Mouse (Mus musculus) MEL (cell line): ENCODE measurements around the gene Ccdc92b.

ENCODE experiments used
- CTCF ChIP-seq, 3 experiments: IDR thresholded peaks in 2 of 3; conservative IDR thresholded peaks in 1 of 3; 2 replicates each; pipeline ENCODE4 v1.5.1; 2011 to 2012; ENCODE audit warnings: low read length in 3 of 3, low read depth in 2 of 3, mild to moderate bottlenecking in 2 of 3, improper control_type of control experiment in 1 of 3, inconsistent platforms in 1 of 3, mixed read lengths in 1 of 3, moderate library complexity in 1 of 3; ENCODE audit not compliant: control insufficient read depth in 1 of 3, insufficient read depth in 1 of 3, poor library complexity in 1 of 3, severe bottlenecking in 1 of 3
- E2F4 ChIP-seq: IDR thresholded peaks from 2 replicates; pipeline ENCODE4 v1.6.1; 2011; ENCODE audit warnings: low read depth, low read length, improper control_type of control experiment, borderline replicate concordance
- EP300 ChIP-seq, 2 experiments: IDR thresholded peaks; 2 replicates each; pipeline ENCODE4 v1.6.1; 2011; ENCODE audit warnings: improper control_type of control experiment in 2 of 2, low read length in 2 of 2, low read depth in 1 of 2, mild to moderate bottlenecking in 1 of 2
- GABPA ChIP-seq: IDR thresholded peaks from 2 replicates; pipeline ENCODE4 v1.6.1; 2012; ENCODE audit warnings: low read depth, mild to moderate bottlenecking, inconsistent platforms, low read length, improper control_type of control experiment, moderate library complexity
- GATA1 ChIP-seq: IDR thresholded peaks from 2 replicates; pipeline ENCODE4 v1.6.1; 2011; ENCODE audit warnings: low read depth, low read length, improper control_type of control experiment
- HCFC1 ChIP-seq: IDR thresholded peaks from 2 replicates; pipeline ENCODE4 v1.6.1; 2012; ENCODE audit warnings: low read depth, mild to moderate bottlenecking, inconsistent platforms, low read length, improper control_type of control experiment, moderate library complexity
- MAX ChIP-seq: IDR thresholded peaks from 2 replicates; pipeline ENCODE4 v1.6.1; 2011; ENCODE audit warnings: low read length, improper control_type of control experiment
- MXI1 ChIP-seq: IDR thresholded peaks from 2 replicates; pipeline ENCODE4 v1.6.1; 2011; ENCODE audit warnings: mild to moderate bottlenecking, low read depth, low read length, improper control_type of control experiment
- MYB ChIP-seq: IDR thresholded peaks from 2 replicates; pipeline ENCODE4 v1.6.1; 2011; ENCODE audit warnings: mild to moderate bottlenecking, low read depth, low read length, improper control_type of control experiment
- MYC ChIP-seq: IDR thresholded peaks from 2 replicates; pipeline ENCODE4 v1.6.1; 2011; ENCODE audit warnings: low read depth, mild to moderate bottlenecking, low read length, improper control_type of control experiment, moderate library complexity
- NELFE ChIP-seq: IDR thresholded peaks from 2 replicates; pipeline ENCODE4 v1.6.1; 2011; ENCODE audit warnings: low read depth, low read length, improper control_type of control experiment
- POLR2A ChIP-seq, 2 experiments: IDR thresholded peaks; 2 replicates each; pipeline ENCODE4 v1.6.1; 2011 to 2012; ENCODE audit warnings: low read length in 2 of 2, mild to moderate bottlenecking in 2 of 2, control low read depth in 1 of 2, improper control_type of control experiment in 1 of 2, low read depth in 1 of 2, moderate library complexity in 1 of 2; ENCODE audit not compliant: control insufficient read depth in 1 of 2, insufficient read depth in 1 of 2, poor library complexity in 1 of 2
- POLR2AphosphoS2 ChIP-seq: IDR thresholded peaks from 2 replicates; pipeline ENCODE4 v1.6.1; 2011; ENCODE audit warnings: low read length, improper control_type of control experiment
- SIN3A ChIP-seq: IDR thresholded peaks from 2 replicates; pipeline ENCODE4 v1.6.1; 2012; ENCODE audit warnings: low read length, improper control_type of control experiment, inconsistent platforms

DNA sequence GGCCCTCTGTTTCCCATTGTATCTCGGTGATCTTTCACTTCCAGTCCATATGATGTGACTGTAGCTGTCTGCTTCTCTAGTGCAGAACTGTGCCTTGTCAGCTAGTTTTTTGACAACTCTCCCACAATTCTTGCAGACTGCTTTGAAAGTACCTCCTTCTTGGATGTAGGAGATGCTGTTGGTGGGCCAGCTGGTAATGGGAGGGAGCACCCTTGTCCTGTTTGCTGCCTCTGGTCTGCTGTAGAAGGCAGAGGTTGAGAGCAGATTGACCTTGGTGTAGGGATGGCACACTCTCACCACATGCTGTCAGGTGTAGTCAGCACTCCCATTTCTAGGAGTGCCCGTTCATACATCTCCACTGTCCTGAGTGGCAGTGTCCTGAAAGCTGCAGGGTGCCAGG is 49.6 kb downstream of the Ccdc92b start:
- TF ChIP-seq CTCF (IDR thresholded peaks at IDR 0.05 in 2 of 3, conservative IDR thresholded peaks at IDR 0.05 in 1 of 3; ENCODE audit: control insufficient read depth in 1 of 3, insufficient read depth in 1 of 3, low read depth in 2 of 3, low read length in 3 of 3, poor library complexity in 1 of 3, severe bottlenecking in 1 of 3) (no peak), E2F4 (no peak), POLR2AphosphoS2 (no peak), POLR2A (IDR thresholded peaks at IDR 0.05; ENCODE audit: control insufficient read depth in 1 of 2, insufficient read depth in 1 of 2, low read depth in 1 of 2, low read length in 2 of 2, poor library complexity in 1 of 2) (no peak; a peak in 1 of 4 replicates), GATA1 (no peak), MXI1 (no peak), EP300 (IDR thresholded peaks at IDR 0.05; ENCODE audit: low read depth in 1 of 2, low read length in 2 of 2) (no peak), NELFE (no peak), SIN3A (no peak), MYC (no peak), GABPA (no peak), MYB (no peak), HCFC1 (no peak), MAX (no peak)
